Mouse (Mus musculus) cerebellum, postnatal 25 days (tissue): ENCODE measurements around the gene Camta1.
A peak's percentile ranks its signal among the peaks of the same experiment; 100 is the strongest.

Experiments used
- DNase-seq, 2 experiments: peaks; one replicate each; pipeline ENCODE4 v3.0.0; 2021; ENCODE audit warnings: mixed read lengths in 2 of 2

Gene Camta1

DNA sequence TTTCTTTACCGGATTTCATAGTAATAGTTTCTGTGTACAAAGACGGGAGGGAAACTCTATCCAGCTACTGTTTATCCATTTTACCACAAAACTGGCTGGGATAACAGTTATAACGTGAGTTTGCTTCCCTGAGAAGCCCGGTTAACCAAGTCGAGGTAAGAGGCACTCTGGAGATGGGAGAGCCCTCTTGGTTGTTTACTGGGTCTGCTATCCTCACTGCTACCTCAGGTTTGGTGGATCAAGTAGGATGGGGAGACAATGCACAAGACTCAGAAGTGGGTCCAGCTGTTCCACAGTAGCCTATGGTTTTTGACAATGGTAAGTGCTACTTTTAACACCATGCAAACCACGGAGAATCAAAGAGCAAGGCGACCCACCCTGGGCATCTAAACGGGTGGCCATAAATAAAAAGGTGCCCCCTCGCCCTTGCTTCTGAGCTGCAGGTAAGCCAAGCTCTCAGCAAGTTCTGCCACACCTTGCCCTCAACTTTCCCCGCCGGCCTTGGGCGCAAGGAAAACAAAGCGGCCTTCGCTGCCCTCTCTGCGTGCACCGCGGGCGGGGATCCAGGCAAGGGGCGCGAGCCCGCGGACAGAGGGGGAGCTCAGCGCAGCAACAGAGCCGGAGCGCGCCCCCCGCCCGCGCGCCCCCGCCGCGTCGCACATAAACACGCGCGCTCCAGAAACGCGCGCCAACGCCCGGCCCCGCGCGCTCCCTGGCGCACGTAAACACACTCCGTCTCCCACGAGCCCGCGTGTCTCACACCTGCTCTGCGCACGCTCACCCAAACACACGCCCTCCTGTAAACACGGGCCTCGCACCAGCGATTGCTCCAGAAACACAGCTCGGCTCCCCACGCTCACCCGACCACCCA lies 754.3 kb downstream of the Camta1 start:
- DNase-seq = peak; percentile 73 to 80

DNA sequence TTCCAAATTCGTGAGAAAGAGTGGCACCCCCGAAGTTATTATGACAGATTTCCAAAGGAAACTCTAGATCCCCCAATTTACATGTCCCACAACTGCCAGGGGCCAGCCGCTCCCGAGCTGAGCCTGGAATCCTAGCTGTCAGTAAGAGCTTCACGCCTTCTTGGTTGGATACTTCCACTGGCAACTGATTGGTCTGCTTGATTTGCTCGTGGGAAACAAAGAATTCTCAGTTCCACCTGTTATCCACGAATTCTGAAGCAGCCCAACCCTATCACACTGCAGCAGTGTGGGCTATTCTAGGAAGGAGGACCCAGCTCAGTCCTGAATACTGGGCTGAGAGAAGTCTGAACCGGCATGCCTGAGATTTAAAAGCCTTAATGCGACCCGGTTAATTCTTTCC lies 755.2 kb downstream of the Camta1 start:
- peak in 1 of 2 experiments; percentile 31 for DNase-seq

GRCm38 (mm10) chr4:151105886-151106285 lies 755.8 kb downstream of the Camta1 start:
- DNase-seq = peak in 1 of 2 experiments; percentile 28

- DNase-seq = no peak
Observed at GRCm38 (mm10) chr4:151104147-151104546, 757.5 kb downstream of the Camta1 start.

DNA sequence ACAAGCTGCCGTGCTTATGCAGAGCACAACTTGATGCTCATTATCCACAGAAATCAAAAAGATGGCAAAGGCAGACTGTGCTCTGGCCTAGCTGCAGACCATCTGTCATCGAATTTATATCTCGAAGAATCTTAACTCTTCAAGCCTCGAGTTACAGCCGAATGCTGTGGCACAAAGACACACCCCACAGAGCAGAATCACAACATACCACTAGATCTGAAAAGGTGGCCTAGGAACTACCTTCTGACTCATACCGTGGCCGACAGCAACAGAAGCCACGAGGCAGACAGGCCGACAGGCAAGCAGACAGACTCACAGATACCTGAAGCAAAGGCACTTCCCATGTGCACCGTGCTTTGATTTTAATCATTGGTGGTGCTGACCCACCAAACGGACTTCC lies 758.0 kb downstream of the Camta1 start:
- peak; percentile 55 to 66 for DNase-seq

DNA sequence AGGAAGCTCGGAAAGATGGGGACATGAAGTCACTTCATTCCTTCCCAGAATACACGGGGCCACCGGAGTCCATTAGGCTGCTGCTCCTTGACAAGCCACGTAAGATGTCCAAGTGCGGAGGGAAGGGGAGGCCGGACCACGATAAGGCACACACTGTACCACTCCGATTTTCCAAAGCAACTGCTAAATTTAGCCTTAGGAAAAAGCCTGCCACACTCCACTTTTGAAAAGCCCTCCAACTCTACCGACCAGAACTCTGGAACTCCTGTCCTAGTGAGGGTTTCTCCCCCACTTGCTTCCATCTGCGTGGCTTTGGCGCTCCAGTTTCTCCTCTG lies 764.6 kb downstream of the Camta1 start:
- no peak for DNase-seq

- DNase-seq = peak; percentile 53 to 69
Observed at GRCm38 (mm10) chr4:151096334-151097103, 765.2 kb downstream of the Camta1 start.

GRCm38 (mm10) chr4:151095207-151095606 lies 766.5 kb downstream of the Camta1 start:
- peak in 1 of 2 experiments; percentile 74 for DNase-seq

DNA sequence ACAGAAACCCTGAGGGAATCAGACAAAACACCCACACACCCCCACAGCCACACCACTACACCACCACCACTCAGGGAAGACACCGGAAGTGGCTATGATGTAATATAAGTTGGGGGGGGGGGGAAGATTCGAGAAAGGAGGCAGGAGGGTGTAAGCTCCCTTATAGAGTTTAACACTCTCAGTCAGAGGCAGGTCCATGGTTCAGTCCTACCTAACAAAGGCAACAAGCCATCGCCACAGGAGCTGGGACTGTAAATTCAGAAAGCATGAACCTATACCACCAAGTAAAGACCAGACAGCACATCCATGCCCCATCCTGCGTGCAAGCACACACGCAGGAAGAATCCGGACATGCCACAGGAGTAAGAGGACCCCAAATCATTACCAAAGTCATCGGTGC lies 772.4 kb downstream of the Camta1 start, which contains the start of gene Gm13090:
TSS of gene Gm13090 (plus strand) at position 301 of the 400 bp plus-strand sequence.
- DNase-seq = no peak

DNA sequence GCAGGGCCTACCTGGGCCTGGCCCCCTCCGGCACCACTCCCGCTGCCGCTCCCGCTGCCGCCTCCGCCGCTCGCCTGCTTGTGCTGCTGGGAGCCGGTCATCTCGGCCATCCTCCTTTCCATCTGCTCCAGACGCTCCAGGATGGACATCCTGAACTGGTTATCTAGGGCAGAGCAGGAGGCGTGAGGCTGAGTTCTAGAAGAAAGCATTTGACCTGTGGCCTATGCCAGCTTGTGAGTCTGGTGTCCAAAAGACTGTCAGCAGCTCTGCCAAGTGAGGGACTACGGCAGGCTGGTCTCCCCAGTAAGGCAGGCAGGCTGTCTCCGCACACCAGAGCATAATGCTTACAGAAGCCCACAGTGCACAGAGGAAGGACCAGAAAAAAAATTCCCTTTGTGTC lies 772.9 kb downstream of the Camta1 start:
- DNase-seq = peak; percentile 85 to 86

DNA sequence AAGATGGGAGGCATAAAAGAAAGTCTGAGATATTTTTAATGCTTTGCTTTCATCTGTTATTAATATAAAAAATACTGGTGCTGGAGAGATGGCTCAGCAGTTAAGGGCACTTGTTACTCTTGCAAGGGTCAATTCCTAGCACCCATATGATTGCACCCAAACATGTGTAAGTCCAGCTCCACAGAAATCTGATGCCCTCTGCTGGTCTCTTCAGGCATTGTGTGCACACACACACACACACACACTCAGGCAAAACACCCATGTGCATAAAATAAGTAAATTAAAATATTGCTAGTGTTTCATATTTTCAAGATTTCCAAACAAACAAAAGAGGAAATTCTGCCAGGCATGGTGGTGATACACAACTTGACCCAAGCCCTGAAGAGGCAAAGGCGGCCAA lies 774.3 kb downstream of the Camta1 start:
- no peak for DNase-seq

- no peak for DNase-seq
Observed at GRCm38 (mm10) chr4:151083027-151083426, 778.6 kb downstream of the Camta1 start.

DNA sequence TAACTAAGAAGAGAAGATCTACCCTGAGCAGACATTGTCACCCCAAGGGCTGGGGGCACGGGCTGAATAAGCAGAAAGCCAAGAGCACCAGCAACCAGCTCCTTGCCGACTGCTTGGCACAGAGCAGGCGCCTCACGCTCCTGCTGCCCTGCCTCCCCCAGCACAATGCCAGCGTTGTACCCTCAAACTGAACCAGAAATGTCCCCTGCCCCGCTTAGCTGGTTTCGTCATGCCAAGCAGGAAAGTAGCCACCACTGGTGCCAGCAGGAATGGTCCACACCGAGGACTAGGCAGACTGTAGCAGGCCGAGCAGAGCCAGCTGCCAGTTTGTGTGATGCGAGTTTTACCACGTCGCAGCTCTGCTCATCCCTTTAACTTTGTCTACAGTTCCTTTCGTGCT lies 779.7 kb downstream of the Camta1 start:
- no peak for DNase-seq

DNA sequence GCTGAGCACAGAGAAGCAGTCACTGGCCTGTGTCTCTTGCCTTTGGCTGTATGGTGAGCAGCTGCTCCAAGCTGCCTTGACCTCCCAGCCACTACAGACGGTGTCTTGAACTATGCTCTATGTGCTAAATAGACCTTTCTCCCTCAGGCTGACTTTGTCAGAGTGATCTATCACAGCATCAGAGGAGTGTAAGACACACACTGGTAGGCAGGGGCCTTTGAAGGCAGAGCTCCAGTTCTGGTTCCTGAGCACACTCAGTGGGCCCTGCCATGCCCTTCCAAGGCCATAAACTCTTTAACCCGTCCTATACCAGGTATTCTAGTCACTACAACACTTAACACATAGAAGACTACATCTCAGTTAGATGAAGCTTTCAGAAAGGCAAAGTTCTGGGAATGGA lies 780.3 kb downstream of the Camta1 start:
- no peak for DNase-seq

DNA sequence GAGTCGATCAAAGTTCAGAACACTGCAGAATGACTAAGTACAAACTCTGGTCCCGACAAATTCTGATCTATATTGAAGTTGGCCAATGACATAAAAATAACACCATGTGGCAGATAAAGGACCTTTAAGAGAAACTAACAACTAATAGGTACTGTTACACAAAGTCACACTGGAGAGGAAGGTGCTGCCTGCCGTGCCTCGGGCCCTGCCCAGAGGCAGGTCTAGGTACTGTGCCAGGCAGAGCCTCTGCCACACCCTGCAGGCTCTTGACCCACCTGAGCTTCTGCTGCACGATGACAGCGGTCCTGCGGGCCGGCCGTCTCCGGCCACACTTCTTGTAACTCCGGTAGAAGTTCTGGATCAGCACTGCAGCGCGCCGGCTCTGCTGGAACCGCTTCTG lies 786.9 kb downstream of the Camta1 start:
- DNase-seq = no peak

DNA sequence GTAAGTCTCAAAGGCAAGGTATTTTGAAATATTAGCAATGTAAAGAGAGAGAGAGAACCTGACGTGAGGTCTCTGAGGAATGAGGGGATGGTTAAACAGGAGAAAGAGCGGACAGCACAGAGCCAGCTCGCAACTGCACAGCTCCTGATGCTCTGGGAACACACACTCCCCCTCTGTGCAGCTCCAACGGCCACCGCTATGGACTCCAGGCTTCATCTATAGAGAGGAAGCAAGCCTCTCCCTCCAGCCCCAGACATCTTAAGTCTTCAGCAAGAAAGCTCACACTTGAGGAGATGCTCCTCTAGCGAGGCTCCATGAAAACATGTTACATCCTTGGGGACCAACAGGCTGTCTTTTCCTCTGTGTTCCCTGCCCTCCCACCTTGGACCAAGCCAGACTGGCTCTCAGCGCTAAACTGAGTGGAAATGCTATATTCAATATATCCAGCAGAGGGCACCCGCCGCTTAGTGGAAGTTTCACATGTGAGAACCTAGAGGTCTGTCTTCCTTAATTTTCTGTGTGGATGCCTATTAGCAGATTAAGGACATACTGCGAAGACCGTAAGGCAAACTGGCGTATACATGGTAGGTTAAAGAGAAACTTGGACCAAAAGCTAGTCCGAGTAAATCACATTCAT lies 788.5 kb downstream of the Camta1 start:
- DNase-seq = peak; percentile 83 to 91

DNA sequence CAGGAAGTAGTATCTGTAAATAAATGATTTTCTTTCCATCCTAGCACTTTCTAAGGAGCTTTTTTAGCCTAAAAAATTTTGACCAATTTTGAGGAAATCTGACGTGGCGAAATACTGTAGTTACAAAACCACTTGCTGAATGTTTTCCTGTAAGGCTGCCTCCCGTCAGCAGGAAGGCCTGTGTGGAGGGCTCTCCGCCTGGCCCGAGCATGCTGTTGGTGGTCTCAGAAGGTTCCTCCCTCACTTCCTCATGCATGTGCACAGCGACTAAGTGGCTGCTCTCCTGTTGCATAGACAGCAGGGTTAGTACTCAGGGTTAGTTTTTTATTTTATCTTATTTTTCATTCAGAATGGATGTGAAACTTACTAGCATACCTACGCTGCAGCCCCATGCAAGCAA lies 790.7 kb downstream of the Camta1 start:
- no peak for DNase-seq

DNA sequence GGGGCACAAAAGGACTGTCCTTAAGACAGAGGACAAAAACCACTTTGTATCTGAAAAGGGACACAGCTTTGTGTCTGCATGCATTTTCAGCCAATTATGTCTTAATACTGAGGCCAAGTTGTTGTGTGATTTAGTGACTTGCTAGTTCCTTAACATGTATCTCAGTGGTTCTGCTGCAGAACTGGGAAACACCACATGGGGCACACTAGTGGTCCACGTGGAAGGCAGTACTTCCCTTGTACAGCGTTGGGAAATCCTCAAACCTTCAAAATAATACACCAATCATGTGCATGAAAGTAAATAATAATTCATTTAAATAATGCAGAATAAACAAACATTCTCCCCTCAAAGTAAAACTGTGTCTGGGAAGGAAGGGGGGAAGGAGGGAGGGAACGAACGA lies 792.9 kb downstream of the Camta1 start:
- DNase-seq = no peak

DNA sequence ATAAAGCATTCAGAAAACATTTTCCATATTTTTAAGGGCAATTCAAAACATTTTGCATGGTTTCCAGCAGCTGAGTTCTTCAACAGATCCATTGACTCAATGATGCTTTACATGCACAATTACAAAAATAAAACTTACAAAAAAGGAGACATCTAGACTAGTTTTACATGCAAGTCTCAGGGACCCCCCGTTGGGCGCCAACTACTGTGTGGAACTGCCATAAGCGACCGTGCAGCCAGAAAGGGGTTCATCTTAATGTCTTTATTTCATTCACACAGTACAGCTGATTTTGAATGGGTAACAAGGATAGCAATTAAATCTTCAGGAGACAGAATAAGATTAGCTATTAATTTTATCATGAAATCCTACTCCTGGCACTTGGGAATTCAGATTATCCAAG lies 802.1 kb downstream of the Camta1 start:
- DNase-seq = peak in 1 of 2 experiments; percentile 54

DNA sequence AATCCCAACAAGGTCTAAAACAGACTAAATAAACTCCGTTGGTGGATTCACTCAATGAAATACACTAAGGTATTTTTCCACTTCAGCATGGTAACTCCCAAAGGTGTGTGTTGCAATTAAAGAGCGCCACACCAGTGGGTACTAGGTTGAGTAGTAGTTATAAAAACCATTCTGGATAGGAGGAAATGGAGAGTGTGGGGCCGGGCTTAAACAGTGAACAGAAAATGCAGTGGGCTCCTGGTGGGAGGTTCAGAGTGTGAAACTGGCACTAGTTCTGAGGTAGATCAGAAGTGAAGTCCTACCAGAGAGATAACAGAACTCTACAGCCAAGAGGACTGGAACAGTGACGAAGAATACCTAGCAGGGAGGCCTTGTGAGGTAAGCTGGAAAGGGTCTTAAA lies 803.0 kb downstream of the Camta1 start:
- DNase-seq = no peak

GRCm38 (mm10) chr4:151057347-151058321 lies 804.0 kb downstream of the Camta1 start, which contains the start of gene Vamp3:
Gene Vamp3 (minus strand): TSS chr4:151057963.
- peak; percentile 100 for DNase-seq

DNA sequence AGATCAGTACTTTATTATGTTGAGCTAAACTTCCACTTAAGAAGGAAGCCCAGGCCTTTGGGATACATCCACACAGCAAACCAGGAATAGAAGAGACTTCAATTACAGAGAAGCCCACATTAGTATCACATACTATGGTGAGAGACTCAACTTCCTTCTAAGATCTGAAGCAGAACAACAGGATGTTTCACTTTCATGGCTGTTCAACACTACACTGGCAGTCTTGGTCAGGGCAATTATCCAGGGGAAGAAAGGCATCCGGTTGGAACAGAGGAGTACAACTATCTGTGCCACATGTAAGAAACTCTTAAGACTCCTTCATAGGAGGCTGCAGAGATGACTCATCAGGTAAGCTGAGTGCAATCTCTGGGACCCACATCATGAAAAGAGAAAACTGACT lies 810.5 kb downstream of the Camta1 start:
- DNase-seq = no peak
